In the genomic region with DNA sequence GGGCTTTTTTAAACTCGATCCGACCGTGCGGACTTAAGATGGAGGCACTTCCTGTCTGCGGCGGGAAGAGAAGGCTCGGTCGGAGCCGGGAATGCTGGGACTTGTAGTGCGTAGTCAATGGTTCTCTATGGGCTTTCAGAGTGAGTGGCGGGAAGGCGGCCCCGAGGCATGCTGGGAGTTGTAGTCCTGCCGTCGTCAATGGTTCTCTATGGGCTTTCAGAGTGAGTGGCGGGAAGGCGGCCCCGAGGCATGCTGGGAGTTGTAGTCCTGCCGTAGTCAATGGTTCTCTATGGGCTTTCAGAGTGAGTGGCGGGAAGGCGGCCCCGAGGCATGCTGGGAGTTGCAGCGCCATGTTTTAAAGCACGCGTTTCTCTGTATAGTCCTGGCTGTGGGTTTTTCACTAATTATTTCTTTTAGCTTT, we compare ENCODE assay signal across 8 mouse cellular contexts. TPM values are rescaled to one million over a fixed set of nuclear protein-coding genes. Genes with fewer than 3 reads are reported as not detected.
DNase-seq lines count a peak whose midpoint lies in the region; ATAC-seq and TF ChIP-seq lines count a peak whose summit lies in the region.
"Not testable (repeated sequence)": the region's sequence is repeated elsewhere in the genome, so short reads cannot be mapped to it uniquely, and the experiment has no call there.

No protein-coding gene starts in this region.

- not testable (repeated sequence) for TF ChIP-seq POLR2A in small intestine, adult 2 months (IDR thresholded peaks at IDR 0.05; ENCODE audit: low read depth, low read length)

- ATAC-seq in embryonic facial prominence, embryonic 13.5 days (ENCODE audit: insufficient number of reproducible peaks, insufficient read depth, low FRiP score, low TSS enrichment, low read depth): peak; percentile 96
- ATAC-seq in midbrain, embryonic 12.5 days (ENCODE audit: low FRiP score, low read depth): peak; percentile 96

- H3K27me3 ChIP-seq in embryonic facial prominence, embryonic 13.5 days; limb, embryonic 10.5 days (ENCODE audit: low read depth, poor library complexity, severe bottlenecking); midbrain, embryonic 12.5 days; small intestine, adult 2 months (ENCODE audit: control insufficient read depth, insufficient read depth, low read length): not testable (repeated sequence)

- peak overlapping the region; percentile 50 for H3K4me3 ChIP-seq in embryonic facial prominence, embryonic 13.5 days
- H3K4me3 ChIP-seq in limb, embryonic 10.5 days: peak overlapping the region; percentile 55
- peak overlapping the region; percentile 50 for H3K4me3 ChIP-seq in midbrain, embryonic 12.5 days
- peak overlapping the region; percentile 67 for H3K4me3 ChIP-seq in small intestine, adult 2 months (ENCODE audit: low read depth, low read length)

- WGBS in embryonic facial prominence, embryonic 13.5 days: 63% methylated on average over 25 of the region's 25 CpGs
- 52% methylated on average over 25 of the region's 25 CpGs for WGBS in limb, embryonic 10.5 days
- 52% methylated on average over 25 of the region's 25 CpGs for WGBS in midbrain, embryonic 12.5 days
- 70% methylated on average over 25 of the region's 25 CpGs for WGBS in small intestine, adult 2 months

- DNase-seq in 3T3-L1 (ENCODE audit: low read depth, low spot score): peak; percentile 100
- DNase-seq in adrenal gland, postnatal 36 days: peak; percentile 99 to 100
- peak; percentile 100 for DNase-seq in heart, adult 18-20 months
- peak; percentile 100 for DNase-seq in kidney, adult 18-20 months
- DNase-seq in limb, embryonic 10.5 days (ENCODE audit: low spot score): peak; percentile 98

- peak overlapping the region; percentile 73 for H3K27ac ChIP-seq in embryonic facial prominence, embryonic 13.5 days
- H3K27ac ChIP-seq in limb, embryonic 10.5 days: peak overlapping the region; percentile 89
- H3K27ac ChIP-seq in midbrain, embryonic 12.5 days (replicated peaks): peak overlapping the region; percentile 12
- not testable (repeated sequence) for H3K27ac ChIP-seq in small intestine, adult 2 months (ENCODE audit: insufficient read depth, low read depth, low read length)

- H3K36me3 ChIP-seq in embryonic facial prominence, embryonic 13.5 days: peaks cover 19% of the 10 kb centered on the region
- H3K36me3 ChIP-seq in limb, embryonic 10.5 days: peaks cover 19% of the 10 kb centered on the region
- not testable (repeated sequence) for H3K36me3 ChIP-seq in midbrain, embryonic 12.5 days; small intestine, adult 2 months (ENCODE audit: control insufficient read depth, insufficient read depth, low read length)

- H3K4me1 ChIP-seq in embryonic facial prominence, embryonic 13.5 days; midbrain, embryonic 12.5 days; small intestine, adult 2 months (ENCODE audit: control insufficient read depth, insufficient read depth, insufficient read length, low read length): not testable (repeated sequence)
- peaks cover 14% of the 10 kb centered on the region; the same call in 1 of the 2 replicates for H3K4me1 ChIP-seq in limb, embryonic 10.5 days

- H3K9me3 ChIP-seq in embryonic facial prominence, embryonic 13.5 days: peaks cover 45% of the 10 kb centered on the region
- H3K9me3 ChIP-seq in limb, embryonic 10.5 days (replicated peaks): peaks cover 30% of the 10 kb centered on the region
- peaks cover 34% of the 10 kb centered on the region for H3K9me3 ChIP-seq in midbrain, embryonic 12.5 days

- not testable (repeated sequence) for H3K4me2 ChIP-seq in embryonic facial prominence, embryonic 13.5 days; midbrain, embryonic 12.5 days (replicated peaks)

- not testable (repeated sequence) for TF ChIP-seq CTCF in small intestine, adult 2 months (IDR thresholded peaks at IDR 0.05; ENCODE audit: extremely low read depth, insufficient read length, insufficient replicate concordance, low read depth, low read length)

- H3K9ac ChIP-seq in embryonic facial prominence, embryonic 13.5 days: peak overlapping the region; percentile 72
- H3K9ac ChIP-seq in midbrain, embryonic 12.5 days (replicated peaks): peak overlapping the region; percentile 61

RNA-seq across cellular contexts. Expression of a gene that starts 0.4 kb away (rescaled TPM):
- total RNA-seq in adrenal gland, postnatal 36 days (2021): 100 to 1,000 TPM; 159 to 258 TPM
- 188 and 256 TPM in 2 replicates for polyA plus RNA-seq in embryonic facial prominence, embryonic 13.5 days (2015; fragmentation: Nextera tagmentation; extraction: Ambion mirVana)
- 10 to 100 TPM; 43.1 to 43.4 TPM for total RNA-seq in heart, adult 18-20 months (2021)
- polyA plus RNA-seq in limb, embryonic 10.5 days (2016; fragmentation: Nextera tagmentation; extraction: Ambion mirVana): 253 and 254 TPM in 2 replicates
- polyA plus RNA-seq in midbrain, embryonic 12.5 days (2016; fragmentation: Nextera tagmentation; extraction: Ambion mirVana): 187 and 270 TPM in 2 replicates
- polyA plus RNA-seq in small intestine, adult 2 months (2012; rRNA removed): 9.0 and 759 TPM in 2 replicates
